Mouse (Mus musculus): Measurements from ENCODE around the gene Abca6. TPM values are rescaled to one million over a fixed set of nuclear protein-coding genes. Genes with fewer than 3 reads are reported as not detected.

Abca6 gene
- polyA plus RNA-seq, 1 experiment, result not detected

- TF ChIP-seq POLR2A (IDR thresholded peaks at IDR 0.05; ENCODE audit: borderline replicate concordance, control insufficient read depth, low read depth, low read length), result no peak
- TF ChIP-seq CTCF (IDR thresholded peaks at IDR 0.05; ENCODE audit: control insufficient read depth, insufficient read depth, low read length), result no peak
- no peak within 1 kb of the TSS for H3K4me3 ChIP-seq (replicated peaks; ENCODE audit: control insufficient read depth, low read depth, low read length)
- 59% methylated on average over 12 of the region's 12 CpGs for WGBS
Observed at GRCm38 (mm10) chr11:110167459-110168251, 83.9 kb downstream of the Abca6 start, which contains the start of gene Abca9. Abca9 (minus strand) TSS chr11:110168196.

GRCm38 (mm10) chr11:110165822-110166221 is 85.8 kb downstream of the Abca6 start:
- no peak overlapping the region for H3K4me3 ChIP-seq (replicated peaks; ENCODE audit: control insufficient read depth, low read depth, low read length)
- TF ChIP-seq CTCF (IDR thresholded peaks at IDR 0.05; ENCODE audit: control insufficient read depth, insufficient read depth, low read length) (no peak), POLR2A (IDR thresholded peaks at IDR 0.05; ENCODE audit: borderline replicate concordance, control insufficient read depth, low read depth, low read length) (no peak)
- H3K27ac ChIP-seq (ENCODE audit: control insufficient read depth, insufficient read depth, low read depth, low read length, poor library complexity), result no peak overlapping the region; the same call in 1 of the 2 replicates
- WGBS, result 5% methylated on average over 3 of the region's 3 CpGs
- no peaks in the 10 kb centered on the region for H3K4me1 ChIP-seq (ENCODE audit: control insufficient read depth, insufficient read depth, low read length)

More at GRCm38 (mm10) chr11:110167459-110168251, 83.9 kb downstream of the Abca6 start, which contains the start of gene Abca9:
- H3K27ac ChIP-seq (ENCODE audit: control insufficient read depth, insufficient read depth, low read depth, low read length, poor library complexity), result no peak within 1 kb of the TSS
- H3K4me1 ChIP-seq (ENCODE audit: control insufficient read depth, insufficient read depth, low read length), result no peaks in the 10 kb centered on the region

- no peak overlapping the region; the same call in 1 of the 2 replicates for H3K27ac ChIP-seq (ENCODE audit: control insufficient read depth, insufficient read depth, low read depth, low read length, poor library complexity)
- H3K4me3 ChIP-seq (replicated peaks; ENCODE audit: control insufficient read depth, low read depth, low read length), result no peak overlapping the region
- H3K4me1 ChIP-seq (ENCODE audit: control insufficient read depth, insufficient read depth, low read length), result no peaks in the 10 kb centered on the region
- TF ChIP-seq CTCF (IDR thresholded peaks at IDR 0.05; ENCODE audit: control insufficient read depth, insufficient read depth, low read length), result no peak
- no peak for TF ChIP-seq POLR2A (IDR thresholded peaks at IDR 0.05; ENCODE audit: borderline replicate concordance, control insufficient read depth, low read depth, low read length)
Observed at GRCm38 (mm10) chr11:110165409-110165808, 86.2 kb downstream of the Abca6 start.

GRCm38 (mm10) chr11:110157059-110157458 is 94.5 kb downstream of the Abca6 start:
- Histone ChIP-seq H3K4me3 (replicated peaks; ENCODE audit: control insufficient read depth, low read depth, low read length) (no peak overlapping the region), H3K4me1 (ENCODE audit: control insufficient read depth, insufficient read depth, low read length) (no peaks in the 10 kb centered on the region), H3K27ac (ENCODE audit: control insufficient read depth, insufficient read depth, low read depth, low read length, poor library complexity) (no peak overlapping the region)
- no peak for TF ChIP-seq POLR2A (IDR thresholded peaks at IDR 0.05; ENCODE audit: borderline replicate concordance, control insufficient read depth, low read depth, low read length)
- TF ChIP-seq CTCF (IDR thresholded peaks at IDR 0.05; ENCODE audit: control insufficient read depth, insufficient read depth, low read length), result no peak
- 61% methylated on average over 6 of the region's 6 CpGs for WGBS

- no peak overlapping the region for H3K4me3 ChIP-seq (replicated peaks; ENCODE audit: control insufficient read depth, low read depth, low read length)
- TF ChIP-seq CTCF (IDR thresholded peaks at IDR 0.05; ENCODE audit: control insufficient read depth, insufficient read depth, low read length), result no peak
- TF ChIP-seq POLR2A (IDR thresholded peaks at IDR 0.05; ENCODE audit: borderline replicate concordance, control insufficient read depth, low read depth, low read length), result no peak
- H3K4me1 ChIP-seq (ENCODE audit: control insufficient read depth, insufficient read depth, low read length), result no peaks in the 10 kb centered on the region
- H3K27ac ChIP-seq (ENCODE audit: control insufficient read depth, insufficient read depth, low read depth, low read length, poor library complexity), result no peak overlapping the region
- WGBS, result 92% methylated on average over 11 of the region's 11 CpGs
Observed at GRCm38 (mm10) chr11:110155985-110156384, 95.6 kb downstream of the Abca6 start.

- Histone ChIP-seq H3K4me1 (ENCODE audit: control insufficient read depth, insufficient read depth, low read length) (peaks cover 1% of the 10 kb centered on the region; the same call in 1 of the 2 replicates), H3K27ac (ENCODE audit: control insufficient read depth, insufficient read depth, low read depth, low read length, poor library complexity) (no peak overlapping the region), H3K4me3 (replicated peaks; ENCODE audit: control insufficient read depth, low read depth, low read length) (no peak overlapping the region)
- TF ChIP-seq CTCF (IDR thresholded peaks at IDR 0.05; ENCODE audit: control insufficient read depth, insufficient read depth, low read length), result no peak
- no peak for TF ChIP-seq POLR2A (IDR thresholded peaks at IDR 0.05; ENCODE audit: borderline replicate concordance, control insufficient read depth, low read depth, low read length)
- 47% methylated on average over 5 of the region's 5 CpGs for WGBS
Observed at GRCm38 (mm10) chr11:110147640-110148039, 103.9 kb downstream of the Abca6 start.

- WGBS, result 75% methylated on average over 11 of the region's 11 CpGs
- TF ChIP-seq CTCF (IDR thresholded peaks at IDR 0.05; ENCODE audit: control insufficient read depth, insufficient read depth, low read length), result no peak
- no peak for TF ChIP-seq POLR2A (IDR thresholded peaks at IDR 0.05; ENCODE audit: borderline replicate concordance, control insufficient read depth, low read depth, low read length)
- H3K27ac ChIP-seq (ENCODE audit: control insufficient read depth, insufficient read depth, low read depth, low read length, poor library complexity), result no peak overlapping the region
- H3K4me3 ChIP-seq (replicated peaks; ENCODE audit: control insufficient read depth, low read depth, low read length), result no peak overlapping the region
- H3K4me1 ChIP-seq (ENCODE audit: control insufficient read depth, insufficient read depth, low read length), result peaks cover 1% of the 10 kb centered on the region; the same call in 1 of the 2 replicates
Observed at GRCm38 (mm10) chr11:110145421-110145820, 106.2 kb downstream of the Abca6 start.

GRCm38 (mm10) chr11:110130760-110131159 is 120.8 kb downstream of the Abca6 start:
- WGBS, result 68% methylated on average over 5 of the region's 5 CpGs
- Histone ChIP-seq H3K4me1 (ENCODE audit: control insufficient read depth, insufficient read depth, low read length) (no peaks in the 10 kb centered on the region), H3K27ac (ENCODE audit: control insufficient read depth, insufficient read depth, low read depth, low read length, poor library complexity) (no peak overlapping the region), H3K4me3 (replicated peaks; ENCODE audit: control insufficient read depth, low read depth, low read length) (no peak overlapping the region)
- TF ChIP-seq CTCF (IDR thresholded peaks at IDR 0.05; ENCODE audit: control insufficient read depth, insufficient read depth, low read length) (no peak), POLR2A (IDR thresholded peaks at IDR 0.05; ENCODE audit: borderline replicate concordance, control insufficient read depth, low read depth, low read length) (no peak)

Other genes with a start within 250 kb of the Abca6 start
- 1.1 and 1.2 TPM in 2 replicates for gene Abca8a, start 155.8 kb downstream of the Abca6 start, polyA plus RNA-seq (2011; ENCODE audit: insufficient read depth, insufficient read length, low replicate concordance, missing spikeins)
- gene Abca9, start 83.6 kb downstream of the Abca6 start, polyA plus RNA-seq (2011; ENCODE audit: insufficient read depth, insufficient read length, low replicate concordance, missing spikeins), result 0.75 and 2.1 TPM in 2 replicates
- gene Abca5, start 85.9 kb upstream of the Abca6 start, polyA plus RNA-seq (2011; ENCODE audit: insufficient read depth, insufficient read length, low replicate concordance, missing spikeins), result 1.0 TPM in 1 of 2 replicates, not detected in the other
- gene Map2k6, start 147.3 kb upstream of the Abca6 start, polyA plus RNA-seq (2011; ENCODE audit: insufficient read depth, insufficient read length, low replicate concordance, missing spikeins), result 3.3 and 6.0 TPM in 2 replicates

Data from bone marrow, adult 2 months (tissue).